Mouse (Mus musculus): Measurements from ENCODE around the gene Evc2. TPM values are rescaled to one million over a fixed set of nuclear protein-coding genes. Genes with fewer than 3 reads are reported as not detected.

The Evc2 gene
- polyA plus RNA-seq, 1 experiment from 2014 or later, result 16.3 TPM

DNA sequence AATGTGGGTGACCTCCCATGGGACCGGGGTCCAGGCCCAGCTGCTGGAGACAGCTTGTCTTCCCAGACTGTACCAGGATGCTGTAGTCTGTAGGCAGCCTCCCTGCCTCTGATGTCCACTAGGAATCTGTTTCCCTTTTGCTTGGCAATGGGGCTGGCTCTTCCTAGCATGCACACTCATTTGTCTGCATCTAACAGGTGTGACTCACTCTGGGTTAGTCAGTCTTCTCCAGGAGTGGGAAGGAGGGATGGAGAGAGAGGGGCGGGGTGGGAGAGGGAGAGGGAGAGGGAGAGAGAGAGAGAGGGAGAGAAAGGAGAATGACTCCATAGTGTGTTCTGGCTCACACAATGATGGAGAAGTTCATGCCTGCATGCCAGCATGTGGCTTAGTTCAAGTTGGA, 13.5 kb downstream of the Evc2 start:
- Histone ChIP-seq H3K27ac (no peak overlapping the region), H3K4me1 (replicated peaks; ENCODE audit: insufficient read depth, low read length) (no peaks in the 10 kb centered on the region), H3K9ac (ENCODE audit: low read depth, low read length) (no peak overlapping the region), H3K4me3 (replicated peaks; ENCODE audit: low read depth, low read length) (no peak overlapping the region), H3K9me3 (replicated peaks; ENCODE audit: low read length) (no peaks in the 10 kb centered on the region), H3K4me2 (ENCODE audit: low read length) (no peak overlapping the region), H3K27me3 (ENCODE audit: insufficient read depth, low read length) (no peaks in the 10 kb centered on the region), H3K36me3 (ENCODE audit: insufficient read depth, low read length) (peaks cover 24% of the 10 kb centered on the region; the same call in 1 of the 2 replicates)
- WGBS, result 87% methylated on average over 2 of the region's 2 CpGs
- no peak for TF ChIP-seq CTCF (IDR thresholded peaks at IDR 0.05; ENCODE audit: low read depth)
- ATAC-seq (replicated peaks; ENCODE audit: low FRiP score, low read depth), result no peak
- DNase-seq (ENCODE audit: low spot score), result no peak

DNA sequence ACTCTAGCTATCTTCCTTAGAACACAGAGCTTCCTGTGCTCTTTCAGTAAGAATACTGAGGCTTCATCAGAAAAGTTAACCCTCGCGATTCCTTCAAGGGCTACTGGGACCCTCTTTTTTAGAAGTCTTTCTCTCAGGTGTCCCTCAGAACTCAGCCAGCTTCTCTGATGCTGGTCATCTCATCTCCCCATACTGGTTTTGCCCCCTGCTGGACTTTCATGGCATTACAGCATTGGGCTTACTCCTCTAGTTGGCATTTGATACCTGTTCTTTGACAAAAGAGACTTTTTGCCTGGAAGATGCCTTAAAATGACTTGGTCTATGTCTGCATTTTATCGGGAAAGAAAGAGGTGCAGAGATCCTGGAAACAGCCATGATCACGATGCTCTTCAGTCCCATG, 16.1 kb downstream of the Evc2 start:
- 85% methylated on average over 4 of the region's 4 CpGs for WGBS
- ATAC-seq (replicated peaks; ENCODE audit: low FRiP score, low read depth), result no peak
- peak; percentile 40 for DNase-seq (ENCODE audit: low spot score)
- peak; percentile 76 for TF ChIP-seq CTCF (IDR thresholded peaks at IDR 0.05; ENCODE audit: low read depth)
- Histone ChIP-seq H3K4me3 (replicated peaks; ENCODE audit: low read depth, low read length) (no peak overlapping the region), H3K4me1 (replicated peaks; ENCODE audit: insufficient read depth, low read length) (no peaks in the 10 kb centered on the region), H3K9me3 (replicated peaks; ENCODE audit: low read length) (no peaks in the 10 kb centered on the region), H3K36me3 (ENCODE audit: insufficient read depth, low read length) (0 out of 2 replicates have a peak, but pooled peaks cover 18% of the 10 kb centered on the region), H3K9ac (ENCODE audit: low read depth, low read length) (no peak overlapping the region), H3K27ac (no peak overlapping the region), H3K4me2 (ENCODE audit: low read length) (no peak overlapping the region), H3K27me3 (ENCODE audit: insufficient read depth, low read length) (no peaks in the 10 kb centered on the region)

DNA sequence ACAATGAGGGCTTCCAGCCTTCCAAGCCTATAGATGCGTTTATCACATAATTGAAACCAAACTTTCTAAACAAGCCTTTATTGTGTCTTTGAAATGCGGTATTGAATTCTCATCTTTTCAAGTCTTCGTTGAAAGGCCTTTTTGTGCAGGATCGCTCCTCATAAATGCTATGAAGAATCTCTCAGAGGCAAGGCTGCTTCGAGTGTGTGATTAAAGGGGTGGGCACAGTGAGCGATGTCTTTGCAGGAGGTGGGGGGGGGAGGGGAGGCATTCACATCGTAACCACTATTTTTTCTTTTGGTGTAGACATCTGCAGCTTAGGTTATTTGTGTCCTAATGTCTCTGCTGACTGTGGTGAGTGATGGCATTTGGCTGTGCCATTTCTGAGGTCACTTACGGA, 17.7 kb downstream of the Evc2 start:
- WGBS, result 90% methylated on average over 8 of the region's 8 CpGs
- DNase-seq (ENCODE audit: low spot score) (no peak), ATAC-seq (replicated peaks; ENCODE audit: low FRiP score, low read depth) (no peak)
- no peak overlapping the region for H3K9ac ChIP-seq (ENCODE audit: low read depth, low read length)
- no peak for TF ChIP-seq CTCF (IDR thresholded peaks at IDR 0.05; ENCODE audit: low read depth)
- no peaks in the 10 kb centered on the region for H3K4me1 ChIP-seq (replicated peaks; ENCODE audit: insufficient read depth, low read length)
- no peak overlapping the region for H3K27ac ChIP-seq
- no peaks in the 10 kb centered on the region for H3K27me3 ChIP-seq (ENCODE audit: insufficient read depth, low read length)
- H3K36me3 ChIP-seq (ENCODE audit: insufficient read depth, low read length), result 0 out of 2 replicates have a peak, but pooled peaks cover 9% of the 10 kb centered on the region
- no peak overlapping the region for H3K4me3 ChIP-seq (replicated peaks; ENCODE audit: low read depth, low read length)
- no peaks in the 10 kb centered on the region for H3K9me3 ChIP-seq (replicated peaks; ENCODE audit: low read length)
- no peak overlapping the region for H3K4me2 ChIP-seq (ENCODE audit: low read length)

DNA sequence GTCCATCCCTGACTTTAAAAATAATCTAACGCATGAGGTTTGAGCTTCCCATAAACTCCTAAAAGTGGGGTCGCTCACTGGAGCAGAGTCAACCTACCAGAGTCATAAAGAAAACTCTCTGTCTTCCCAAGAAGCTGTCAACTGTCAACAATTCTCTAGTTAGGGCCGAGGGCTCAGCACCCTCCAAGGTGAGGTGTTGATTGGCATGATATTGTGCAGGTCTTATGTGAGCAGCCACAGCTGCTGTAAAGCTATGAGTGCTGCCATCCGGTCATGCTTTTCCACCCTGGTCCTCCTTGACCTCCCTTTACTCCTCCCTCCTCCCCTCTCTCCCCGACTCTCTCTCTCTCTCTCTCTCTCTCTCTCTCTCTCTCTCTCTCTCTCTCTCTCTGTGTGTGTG, 24.3 kb downstream of the Evc2 start:
- 0 out of 2 replicates have a peak, but pooled peaks cover 9% of the 10 kb centered on the region for H3K36me3 ChIP-seq (ENCODE audit: insufficient read depth, low read length)
- no peak for TF ChIP-seq CTCF (IDR thresholded peaks at IDR 0.05; ENCODE audit: low read depth)
- H3K9ac ChIP-seq (ENCODE audit: low read depth, low read length), result no peak overlapping the region
- no peaks in the 10 kb centered on the region for H3K4me1 ChIP-seq (replicated peaks; ENCODE audit: insufficient read depth, low read length)
- 42% methylated on average over 5 of the region's 5 CpGs for WGBS
- H3K4me2 ChIP-seq (ENCODE audit: low read length), result no peak overlapping the region
- H3K9me3 ChIP-seq (replicated peaks; ENCODE audit: low read length), result no peaks in the 10 kb centered on the region
- H3K27me3 ChIP-seq (ENCODE audit: insufficient read depth, low read length), result no peaks in the 10 kb centered on the region
- ATAC-seq (replicated peaks; ENCODE audit: low FRiP score, low read depth), result no peak
- DNase-seq (ENCODE audit: low spot score), result no peak
- no peak overlapping the region for H3K4me3 ChIP-seq (replicated peaks; ENCODE audit: low read depth, low read length)
- no peak overlapping the region for H3K27ac ChIP-seq

DNA sequence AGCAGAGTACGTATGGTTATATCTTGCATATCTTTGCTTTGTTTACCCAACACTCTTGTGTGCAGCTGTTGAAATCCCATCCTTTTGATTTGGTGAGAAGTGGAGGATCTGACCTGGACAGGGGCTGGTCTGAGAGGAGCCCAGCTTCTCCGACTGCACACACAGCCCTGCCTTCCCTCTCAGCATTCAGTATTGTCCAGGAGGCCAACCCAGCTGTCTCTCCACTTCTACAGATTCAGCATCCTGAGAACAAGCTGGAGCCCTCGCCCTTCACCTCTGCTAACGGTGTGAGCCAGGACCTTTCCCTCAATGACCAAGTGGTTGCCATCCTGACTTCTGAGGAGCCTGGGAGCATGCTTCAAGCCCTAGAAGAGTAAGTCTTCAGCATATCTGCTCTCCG, 25.0 kb downstream of the Evc2 start:
- no peak for TF ChIP-seq CTCF (IDR thresholded peaks at IDR 0.05; ENCODE audit: low read depth)
- Histone ChIP-seq H3K36me3 (ENCODE audit: insufficient read depth, low read length) (0 out of 2 replicates have a peak, but pooled peaks cover 9% of the 10 kb centered on the region), H3K27ac (no peak overlapping the region), H3K27me3 (ENCODE audit: insufficient read depth, low read length) (no peaks in the 10 kb centered on the region), H3K4me1 (replicated peaks; ENCODE audit: insufficient read depth, low read length) (no peaks in the 10 kb centered on the region), H3K4me3 (replicated peaks; ENCODE audit: low read depth, low read length) (no peak overlapping the region), H3K4me2 (ENCODE audit: low read length) (no peak overlapping the region), H3K9ac (ENCODE audit: low read depth, low read length) (no peak overlapping the region), H3K9me3 (replicated peaks; ENCODE audit: low read length) (no peaks in the 10 kb centered on the region)
- WGBS, result 84% methylated on average over 5 of the region's 5 CpGs
- ATAC-seq (replicated peaks; ENCODE audit: low FRiP score, low read depth) (no peak), DNase-seq (ENCODE audit: low spot score) (no peak)

DNA sequence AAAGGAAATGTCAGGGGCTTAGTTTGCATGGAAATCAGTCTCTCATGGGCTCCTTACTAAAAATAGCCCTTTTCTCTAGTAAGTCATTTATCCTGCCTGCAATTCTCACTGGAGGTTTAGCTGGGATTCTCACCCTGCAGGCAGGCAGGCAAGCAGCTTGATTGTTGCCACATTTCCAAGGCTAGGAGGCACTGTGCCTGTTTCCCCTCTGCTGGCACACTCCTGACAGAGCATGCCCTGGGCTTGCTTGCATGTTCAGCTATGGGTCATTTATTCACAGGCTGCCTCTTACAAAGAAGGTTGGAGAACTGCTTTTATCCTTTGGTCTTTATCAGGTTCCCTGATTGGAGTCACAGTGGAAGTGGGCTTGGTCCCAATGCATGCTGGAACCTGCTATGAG, 27.5 kb downstream of the Evc2 start:
- H3K27me3 ChIP-seq (ENCODE audit: insufficient read depth, low read length), result no peaks in the 10 kb centered on the region
- H3K4me3 ChIP-seq (replicated peaks; ENCODE audit: low read depth, low read length), result no peak overlapping the region
- ATAC-seq (replicated peaks; ENCODE audit: low FRiP score, low read depth) (no peak), DNase-seq (ENCODE audit: low spot score) (peak; percentile 4)
- H3K9ac ChIP-seq (ENCODE audit: low read depth, low read length), result no peak overlapping the region
- no peaks in the 10 kb centered on the region for H3K4me1 ChIP-seq (replicated peaks; ENCODE audit: insufficient read depth, low read length)
- H3K4me2 ChIP-seq (ENCODE audit: low read length), result no peak overlapping the region
- H3K9me3 ChIP-seq (replicated peaks; ENCODE audit: low read length), result no peaks in the 10 kb centered on the region
- 0 out of 2 replicates have a peak, but pooled peaks cover 5% of the 10 kb centered on the region for H3K36me3 ChIP-seq (ENCODE audit: insufficient read depth, low read length)
- peak; percentile 53 for TF ChIP-seq CTCF (IDR thresholded peaks at IDR 0.05; ENCODE audit: low read depth)
- 0 out of 2 replicates have a peak overlapping the region, but pooled peaks have one; percentile 36 for H3K27ac ChIP-seq

DNA sequence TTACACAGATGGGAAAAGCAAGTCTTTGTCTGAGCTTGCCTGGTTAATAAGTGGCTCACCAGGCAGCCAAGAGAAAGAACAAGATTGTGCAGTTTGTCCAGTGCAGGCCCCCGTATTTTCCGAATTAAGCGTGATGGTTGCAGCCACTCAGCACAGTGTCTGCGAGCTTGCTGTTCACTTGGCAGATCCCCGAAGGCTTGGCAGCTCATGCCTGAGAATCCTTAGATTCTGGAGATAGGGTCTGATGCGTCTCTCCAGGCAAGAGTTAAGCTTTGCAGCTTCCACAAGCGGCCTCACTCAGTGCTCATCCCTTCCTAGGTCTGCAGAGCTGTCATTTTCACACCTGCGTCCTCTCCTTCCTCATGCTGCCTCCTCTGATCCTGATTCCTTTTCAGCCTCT, 30.5 kb downstream of the Evc2 start:
- Histone ChIP-seq H3K27ac (no peak overlapping the region), H3K9me3 (replicated peaks; ENCODE audit: low read length) (no peaks in the 10 kb centered on the region), H3K4me1 (replicated peaks; ENCODE audit: insufficient read depth, low read length) (no peaks in the 10 kb centered on the region), H3K4me3 (replicated peaks; ENCODE audit: low read depth, low read length) (no peak overlapping the region), H3K9ac (ENCODE audit: low read depth, low read length) (no peak overlapping the region), H3K27me3 (ENCODE audit: insufficient read depth, low read length) (no peaks in the 10 kb centered on the region), H3K36me3 (ENCODE audit: insufficient read depth, low read length) (peaks cover 17% of the 10 kb centered on the region; the same call in 1 of the 2 replicates), H3K4me2 (ENCODE audit: low read length) (no peak overlapping the region)
- 80% methylated on average over 8 of the region's 8 CpGs for WGBS
- TF ChIP-seq CTCF (IDR thresholded peaks at IDR 0.05; ENCODE audit: low read depth), result no peak
- DNase-seq (ENCODE audit: low spot score) (no peak), ATAC-seq (replicated peaks; ENCODE audit: low FRiP score, low read depth) (no peak)

Data from kidney, postnatal 0 days (tissue).